Mouse (Mus musculus): ENCODE measurements at regions not wholly inside any gene's neighbourhood (a gene's known extent, or its start where the extent isn't known, plus 50 kb on each side); places are given as distances from the start of the nearest gene placed in this dataset.

DNA sequence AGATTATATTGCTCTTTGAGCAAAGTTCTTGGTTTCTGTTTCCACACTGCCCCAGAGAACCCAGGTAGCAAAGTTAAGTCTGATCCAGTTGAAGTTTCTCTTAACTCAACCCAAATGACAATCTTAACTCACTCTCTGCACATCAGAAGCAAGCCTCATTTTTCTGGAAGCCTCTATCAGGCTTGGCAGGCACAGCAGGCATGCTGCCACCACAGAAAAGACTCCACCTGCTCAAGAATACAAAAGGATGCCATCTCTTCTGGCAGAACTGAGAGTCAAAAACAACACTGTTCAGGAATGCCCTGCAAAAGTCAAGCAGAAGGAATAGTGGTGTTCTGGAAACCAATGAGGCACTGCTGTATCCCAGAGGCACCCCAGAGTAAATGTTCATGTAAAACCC, 187.7 kb upstream of the Gm26657 start:
- Histone ChIP-seq H3K4me1 (replicated peaks; ENCODE audit: control insufficient read depth, insufficient read depth, low read length) (no peaks in the 10 kb centered on the region), H3K27ac (ENCODE audit: low read depth, low read length) (no peak overlapping the region), H3K36me3 (ENCODE audit: control insufficient read depth, insufficient read depth, low read length) (no peaks in the 10 kb centered on the region), H3K9me3 (ENCODE audit: control insufficient read depth, low read length) (no peaks in the 10 kb centered on the region), H3K9ac (ENCODE audit: low read depth, low read length) (no peak overlapping the region), H3K4me2 (replicated peaks; ENCODE audit: low read depth, low read length) (no peak overlapping the region), H3K4me3 (ENCODE audit: low read depth, low read length) (no peak overlapping the region), H3K27me3 (ENCODE audit: control insufficient read depth, insufficient read depth, low read length) (no peaks in the 10 kb centered on the region)
- ATAC-seq (ENCODE audit: low FRiP score) (no peak), DNase-seq (ENCODE audit: low spot score) (no peak)

DNA sequence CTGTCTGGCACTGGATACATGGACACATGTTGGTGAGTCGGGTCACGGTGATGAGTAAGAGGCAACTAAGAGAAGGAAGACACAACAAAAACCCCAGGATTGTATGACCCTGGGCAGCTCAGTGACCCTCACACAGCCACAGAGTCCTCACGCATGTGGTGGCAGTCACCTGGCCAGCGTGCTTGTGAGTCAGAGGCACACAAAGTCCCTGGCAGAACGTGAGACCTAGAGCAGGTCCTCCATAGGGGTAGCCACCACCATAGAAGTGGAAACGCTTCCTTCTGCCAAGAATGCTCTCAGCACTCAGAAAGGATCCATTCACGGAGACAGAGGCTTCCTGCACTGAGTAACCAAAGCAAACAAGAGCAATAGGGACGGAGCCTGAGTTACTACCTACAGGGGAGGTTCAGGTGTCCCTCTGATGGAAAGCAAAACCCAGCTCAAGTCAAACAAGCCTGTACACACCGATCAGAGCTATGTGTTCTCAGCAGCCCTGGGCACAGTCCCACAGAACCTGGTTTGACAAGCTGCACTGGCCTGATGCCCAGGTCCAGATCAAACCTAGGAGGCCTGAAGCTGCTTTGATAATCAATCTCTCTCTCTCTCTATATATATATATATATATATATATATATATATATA, 206.4 kb upstream of the Gm26657 start:
- Histone ChIP-seq H3K27me3 (ENCODE audit: control insufficient read depth, insufficient read depth, low read length) (no peaks in the 10 kb centered on the region), H3K4me2 (replicated peaks; ENCODE audit: low read depth, low read length) (no peak overlapping the region), H3K9me3 (ENCODE audit: control insufficient read depth, low read length) (no peaks in the 10 kb centered on the region), H3K36me3 (ENCODE audit: control insufficient read depth, insufficient read depth, low read length) (no peaks in the 10 kb centered on the region), H3K4me3 (ENCODE audit: low read depth, low read length) (no peak overlapping the region), H3K27ac (ENCODE audit: low read depth, low read length) (no peak overlapping the region), H3K9ac (ENCODE audit: low read depth, low read length) (no peak overlapping the region), H3K4me1 (replicated peaks; ENCODE audit: control insufficient read depth, insufficient read depth, low read length) (no peaks in the 10 kb centered on the region)
- ATAC-seq (ENCODE audit: low FRiP score) (no peak), DNase-seq (ENCODE audit: low spot score) (no peak)
- WGBS: 91% methylated on average over 9 of the region's 9 CpGs

DNA sequence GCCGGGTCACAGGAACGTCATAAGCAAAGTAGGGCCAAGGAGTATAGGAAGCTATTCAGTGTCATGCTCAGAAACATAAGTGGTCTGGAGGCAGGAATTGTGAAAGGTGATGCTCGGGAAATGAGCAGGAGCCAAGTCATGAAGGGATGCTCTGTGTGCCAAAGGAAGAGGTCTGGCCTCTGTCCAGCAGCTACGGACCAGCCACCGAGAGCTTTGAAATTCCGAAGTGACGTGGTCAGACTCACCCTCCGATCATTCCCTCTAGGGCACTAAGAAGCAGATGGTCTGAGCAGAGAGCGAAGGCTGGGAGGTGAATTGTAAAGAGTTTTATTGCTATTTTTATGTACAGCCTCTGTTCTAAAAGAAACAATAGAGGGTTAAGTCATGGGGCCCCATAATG, 206.9 kb upstream of the Gm26657 start:
- H3K4me2 ChIP-seq (replicated peaks; ENCODE audit: low read depth, low read length): no peak overlapping the region
- no peak for DNase-seq (ENCODE audit: low spot score)
- no peaks in the 10 kb centered on the region for H3K9me3 ChIP-seq (ENCODE audit: control insufficient read depth, low read length)
- ATAC-seq (ENCODE audit: low FRiP score): no peak
- no peaks in the 10 kb centered on the region for H3K36me3 ChIP-seq (ENCODE audit: control insufficient read depth, insufficient read depth, low read length)
- H3K4me3 ChIP-seq (ENCODE audit: low read depth, low read length): no peak overlapping the region
- H3K4me1 ChIP-seq (replicated peaks; ENCODE audit: control insufficient read depth, insufficient read depth, low read length): no peaks in the 10 kb centered on the region
- no peak overlapping the region for H3K27ac ChIP-seq (ENCODE audit: low read depth, low read length)
- no peak overlapping the region for H3K9ac ChIP-seq (ENCODE audit: low read depth, low read length)
- H3K27me3 ChIP-seq (ENCODE audit: control insufficient read depth, insufficient read depth, low read length): no peaks in the 10 kb centered on the region
- WGBS: 90% methylated on average over 9 of the region's 9 CpGs

DNA sequence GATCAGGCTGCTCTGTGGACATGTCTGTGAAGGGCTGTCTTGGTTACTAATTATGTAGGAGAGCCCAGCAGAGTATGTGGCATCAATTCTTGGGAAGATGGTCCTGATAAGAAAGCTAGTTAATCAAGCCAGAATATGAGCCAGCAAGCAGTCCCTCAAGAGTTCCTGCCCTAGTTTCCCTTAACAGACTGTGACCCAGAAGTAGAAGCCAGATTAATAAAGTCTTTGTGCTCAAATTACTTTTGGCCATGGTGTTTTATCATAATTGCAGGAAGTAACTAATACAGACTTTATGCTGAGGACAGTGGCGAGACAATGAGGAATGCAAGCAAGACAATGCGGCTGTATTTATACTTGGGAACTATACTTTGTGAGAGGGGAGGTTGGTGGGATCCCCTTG, 211.3 kb upstream of the Gm26657 start:
- ATAC-seq (ENCODE audit: low FRiP score) (no peak), DNase-seq (ENCODE audit: low spot score) (no peak)
- Histone ChIP-seq H3K9ac (ENCODE audit: low read depth, low read length) (no peak overlapping the region), H3K4me1 (replicated peaks; ENCODE audit: control insufficient read depth, insufficient read depth, low read length) (no peaks in the 10 kb centered on the region), H3K4me2 (replicated peaks; ENCODE audit: low read depth, low read length) (no peak overlapping the region), H3K9me3 (ENCODE audit: control insufficient read depth, low read length) (no peaks in the 10 kb centered on the region), H3K4me3 (ENCODE audit: low read depth, low read length) (no peak overlapping the region), H3K27ac (ENCODE audit: low read depth, low read length) (no peak overlapping the region), H3K36me3 (ENCODE audit: control insufficient read depth, insufficient read depth, low read length) (no peaks in the 10 kb centered on the region), H3K27me3 (ENCODE audit: control insufficient read depth, insufficient read depth, low read length) (no peaks in the 10 kb centered on the region)
- 89% methylated on average over 2 of the region's 2 CpGs for WGBS

DNA sequence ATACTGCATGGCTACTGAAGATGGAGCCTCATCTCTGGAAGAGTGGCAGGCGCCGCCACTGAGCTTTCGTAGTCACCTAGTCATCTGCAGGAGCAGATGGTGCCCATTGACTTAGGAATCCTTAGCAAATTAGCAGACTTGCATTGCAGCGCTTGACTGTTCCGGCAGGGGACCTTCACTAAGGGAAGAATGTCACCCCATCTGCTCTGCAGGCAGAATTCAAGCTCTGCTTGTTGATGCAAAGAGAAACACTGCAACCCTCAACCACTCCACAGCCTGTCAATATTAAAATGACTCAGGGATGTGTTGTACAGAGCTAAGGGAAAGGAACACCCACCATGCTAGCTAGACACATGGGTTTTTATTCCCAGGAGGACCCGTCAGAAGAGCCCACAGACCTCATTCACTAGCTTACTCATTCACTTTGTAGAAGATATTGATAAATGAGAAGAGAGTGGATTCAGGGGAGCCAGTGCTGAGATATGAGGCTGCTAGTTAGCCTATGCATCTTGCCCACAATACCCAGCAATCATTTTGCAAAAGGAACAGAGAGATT, 215.4 kb upstream of the Gm26657 start:
- H3K27ac ChIP-seq (ENCODE audit: low read depth, low read length): no peak overlapping the region
- H3K27me3 ChIP-seq (ENCODE audit: control insufficient read depth, insufficient read depth, low read length): no peaks in the 10 kb centered on the region
- ATAC-seq (ENCODE audit: low FRiP score) (no peak), DNase-seq (ENCODE audit: low spot score) (no peak)
- H3K4me3 ChIP-seq (ENCODE audit: low read depth, low read length): no peak overlapping the region
- H3K9ac ChIP-seq (ENCODE audit: low read depth, low read length): no peak overlapping the region
- 81% methylated on average over 6 of the region's 6 CpGs for WGBS
- no peaks in the 10 kb centered on the region for H3K4me1 ChIP-seq (replicated peaks; ENCODE audit: control insufficient read depth, insufficient read depth, low read length)
- H3K4me2 ChIP-seq (replicated peaks; ENCODE audit: low read depth, low read length): no peak overlapping the region
- H3K36me3 ChIP-seq (ENCODE audit: control insufficient read depth, insufficient read depth, low read length): no peaks in the 10 kb centered on the region
- no peaks in the 10 kb centered on the region for H3K9me3 ChIP-seq (ENCODE audit: control insufficient read depth, low read length)

DNA sequence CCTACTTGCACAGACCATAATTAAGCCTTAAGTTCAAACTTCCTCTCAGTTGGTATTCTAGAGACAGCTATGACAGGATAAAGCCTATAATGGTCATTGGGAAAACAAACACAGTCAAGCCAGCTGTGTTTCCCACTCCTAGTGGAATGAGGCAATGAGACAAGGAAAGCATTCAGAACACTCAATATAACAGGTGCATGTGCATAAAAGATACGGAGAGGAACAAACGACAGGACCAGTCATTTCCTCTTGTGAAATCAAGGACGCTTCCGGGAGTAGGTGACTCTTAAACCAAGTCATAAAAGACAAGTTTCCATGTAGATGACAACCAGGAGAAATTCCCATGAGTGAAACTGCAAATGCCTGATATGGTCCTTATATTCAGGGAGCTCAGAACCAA, 232.1 kb upstream of the Gm26657 start:
- no peaks in the 10 kb centered on the region for H3K9me3 ChIP-seq (ENCODE audit: control insufficient read depth, low read length)
- no peaks in the 10 kb centered on the region for H3K36me3 ChIP-seq (ENCODE audit: control insufficient read depth, insufficient read depth, low read length)
- DNase-seq (ENCODE audit: low spot score) (no peak), ATAC-seq (ENCODE audit: low FRiP score) (no peak)
- H3K4me1 ChIP-seq (replicated peaks; ENCODE audit: control insufficient read depth, insufficient read depth, low read length): no peaks in the 10 kb centered on the region
- WGBS: 92% methylated on average over 4 of the region's 4 CpGs
- H3K4me2 ChIP-seq (replicated peaks; ENCODE audit: low read depth, low read length): no peak overlapping the region
- H3K27me3 ChIP-seq (ENCODE audit: control insufficient read depth, insufficient read depth, low read length): no peaks in the 10 kb centered on the region
- no peak overlapping the region for H3K9ac ChIP-seq (ENCODE audit: low read depth, low read length)
- H3K4me3 ChIP-seq (ENCODE audit: low read depth, low read length): no peak overlapping the region
- H3K27ac ChIP-seq (ENCODE audit: low read depth, low read length): no peak overlapping the region

DNA sequence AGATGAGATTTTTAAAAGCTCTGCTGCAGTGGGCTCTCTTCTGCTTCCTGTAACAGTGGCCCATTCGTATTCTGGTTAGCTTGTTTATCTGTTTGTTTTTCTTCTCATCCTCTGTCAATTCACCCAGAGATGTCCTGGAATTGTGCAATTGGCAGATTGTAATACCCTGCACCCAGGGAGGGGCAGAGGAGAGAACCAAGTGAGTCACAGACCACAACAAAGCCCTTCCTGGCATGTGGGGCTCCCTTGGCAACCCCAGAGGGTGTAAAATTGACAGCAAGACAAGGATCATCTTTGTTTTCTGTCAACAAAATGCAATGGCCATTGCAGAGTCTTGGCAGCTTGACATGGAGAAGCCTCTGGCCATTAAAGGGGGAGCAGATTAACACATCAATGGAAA, 233.1 kb upstream of the Gm26657 start:
- WGBS: 79% methylated on average over 1 of the region's 1 CpGs

DNA sequence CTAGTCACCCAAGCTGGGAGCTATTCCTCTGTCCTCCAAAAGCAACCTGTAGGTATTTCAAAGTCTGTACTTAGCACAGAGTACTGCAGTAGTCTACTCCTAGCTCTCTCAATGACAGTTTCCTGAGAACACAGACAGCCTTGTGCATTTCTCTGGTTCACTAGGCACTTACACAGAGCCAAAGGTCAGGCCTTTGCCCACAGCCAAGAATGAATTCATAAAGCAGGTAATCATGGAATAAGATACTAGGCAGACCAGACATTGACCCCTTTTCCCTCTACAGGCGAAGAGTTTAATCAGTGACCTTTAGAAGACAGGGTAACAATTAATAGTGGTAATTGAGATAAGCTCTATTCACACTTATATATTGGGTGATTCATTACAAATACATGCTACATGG, 233.8 kb upstream of the Gm26657 start:
- DNase-seq (ENCODE audit: low spot score) (no peak), ATAC-seq (ENCODE audit: low FRiP score) (no peak)
- Histone ChIP-seq H3K9me3 (ENCODE audit: control insufficient read depth, low read length) (no peaks in the 10 kb centered on the region), H3K27me3 (ENCODE audit: control insufficient read depth, insufficient read depth, low read length) (no peaks in the 10 kb centered on the region), H3K4me2 (replicated peaks; ENCODE audit: low read depth, low read length) (no peak overlapping the region), H3K27ac (ENCODE audit: low read depth, low read length) (no peak overlapping the region), H3K9ac (ENCODE audit: low read depth, low read length) (no peak overlapping the region), H3K4me1 (replicated peaks; ENCODE audit: control insufficient read depth, insufficient read depth, low read length) (no peaks in the 10 kb centered on the region), H3K36me3 (ENCODE audit: control insufficient read depth, insufficient read depth, low read length) (no peaks in the 10 kb centered on the region), H3K4me3 (ENCODE audit: low read depth, low read length) (no peak overlapping the region)
- 68% methylated on average over 1 of the region's 1 CpGs for WGBS

More for the DNA sequence above, 233.1 kb upstream of the Gm26657 start:
- no peaks in the 10 kb centered on the region for H3K36me3 ChIP-seq (ENCODE audit: control insufficient read depth, insufficient read depth, low read length)
- H3K4me2 ChIP-seq (replicated peaks; ENCODE audit: low read depth, low read length): no peak overlapping the region
- no peaks in the 10 kb centered on the region for H3K9me3 ChIP-seq (ENCODE audit: control insufficient read depth, low read length)
- ATAC-seq (ENCODE audit: low FRiP score) (no peak), DNase-seq (ENCODE audit: low spot score) (no peak)
- no peak overlapping the region for H3K9ac ChIP-seq (ENCODE audit: low read depth, low read length)
- H3K4me1 ChIP-seq (replicated peaks; ENCODE audit: control insufficient read depth, insufficient read depth, low read length): no peaks in the 10 kb centered on the region
- H3K27me3 ChIP-seq (ENCODE audit: control insufficient read depth, insufficient read depth, low read length): no peaks in the 10 kb centered on the region
- H3K27ac ChIP-seq (ENCODE audit: low read depth, low read length): no peak overlapping the region
- H3K4me3 ChIP-seq (ENCODE audit: low read depth, low read length): no peak overlapping the region

DNA sequence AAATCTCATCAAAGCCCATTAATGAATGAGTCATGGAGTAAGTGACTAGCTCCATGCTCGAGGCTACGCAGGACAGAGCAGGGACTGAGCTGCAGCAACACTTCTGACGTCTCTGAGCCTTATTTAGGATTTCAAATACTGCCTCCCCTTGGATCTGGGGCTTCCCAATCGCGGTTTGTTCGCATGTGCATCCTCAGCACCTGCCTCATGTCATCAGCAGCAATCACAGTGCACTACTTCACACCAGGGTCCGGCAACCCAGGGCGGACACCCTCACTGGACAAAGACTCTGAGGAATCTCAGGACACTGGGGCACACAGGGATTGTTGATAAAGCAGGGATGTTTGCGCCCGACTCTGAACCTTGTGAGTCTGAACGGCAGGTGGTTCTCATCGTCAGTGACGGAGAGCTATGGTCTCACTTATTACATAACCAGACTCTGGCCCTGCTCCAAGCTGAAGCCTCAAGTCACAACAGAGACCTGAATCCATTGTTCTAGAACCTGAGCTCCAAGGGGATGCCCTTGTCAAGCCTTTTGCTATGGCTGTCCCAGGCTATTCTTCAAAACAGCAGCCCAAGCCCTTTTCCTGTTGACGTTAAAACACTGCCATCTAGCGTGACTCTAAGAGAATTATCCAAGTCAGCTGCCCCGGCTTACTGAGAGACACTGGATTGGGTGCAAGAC, 247.2 kb upstream of the Gm26657 start:
- no peaks in the 10 kb centered on the region for H3K4me1 ChIP-seq (replicated peaks; ENCODE audit: control insufficient read depth, insufficient read depth, low read length)
- H3K36me3 ChIP-seq (ENCODE audit: control insufficient read depth, insufficient read depth, low read length): no peaks in the 10 kb centered on the region
- no peak overlapping the region for H3K4me2 ChIP-seq (replicated peaks; ENCODE audit: low read depth, low read length)

More for the DNA sequence above, 247.2 kb upstream of the Gm26657 start:
- peak; percentile 89 for ATAC-seq (ENCODE audit: low FRiP score)
- Histone ChIP-seq H3K9ac (ENCODE audit: low read depth, low read length) (no peak overlapping the region), H3K27ac (ENCODE audit: low read depth, low read length) (no peak overlapping the region), H3K9me3 (ENCODE audit: control insufficient read depth, low read length) (no peaks in the 10 kb centered on the region), H3K27me3 (ENCODE audit: control insufficient read depth, insufficient read depth, low read length) (no peaks in the 10 kb centered on the region), H3K4me3 (ENCODE audit: low read depth, low read length) (no peak overlapping the region)
- DNase-seq (ENCODE audit: low spot score): peak; percentile 82
- 45% methylated on average over 16 of the region's 16 CpGs for WGBS
